In genomic region chr12:113001133-113001474, GRCm38 (mm10) we compare ENCODE assay signal across 8 mouse cellular contexts. TPM values are rescaled to one million over a fixed set of nuclear protein-coding genes. Genes with fewer than 3 reads are reported as not detected.
DNase-seq lines count a peak whose midpoint lies in the region; ATAC-seq and TF ChIP-seq lines count a peak whose summit lies in the region.

No protein-coding gene starts in this region.

- peak overlapping the region; percentile 77 for H3K9ac ChIP-seq in kidney, embryonic 16.5 days (replicated peaks; ENCODE audit: low read length)
- peak overlapping the region; percentile 41 for H3K9ac ChIP-seq in intestine, embryonic 15.5 days

- H3K4me1 ChIP-seq in kidney, embryonic 16.5 days (ENCODE audit: insufficient read depth, low read length) = peaks cover 26% of the 10 kb centered on the region
- peaks cover 2% of the 10 kb centered on the region; the same call in 1 of the 2 replicates for H3K4me1 ChIP-seq in cortical plate, adult 2 months (ENCODE audit: control insufficient read depth, insufficient read depth, low read length)
- H3K4me1 ChIP-seq in intestine, embryonic 15.5 days (replicated peaks) = peaks cover 13% of the 10 kb centered on the region

- peak overlapping the region; percentile 83 for H3K4me2 ChIP-seq in kidney, embryonic 16.5 days (replicated peaks; ENCODE audit: low read depth, low read length)
- peak overlapping the region; percentile 67 for H3K4me2 ChIP-seq in intestine, embryonic 15.5 days (replicated peaks)
- H3K4me2 ChIP-seq in myocyte (ENCODE audit: low read depth) = peak overlapping the region; percentile 98

- peaks cover 10% of the 10 kb centered on the region; the same call in 1 of the 2 replicates for H3K36me3 ChIP-seq in kidney, embryonic 16.5 days (ENCODE audit: insufficient read depth, low read length)
- no peaks in the 10 kb centered on the region for H3K36me3 ChIP-seq in intestine, embryonic 15.5 days
- no peaks in the 10 kb centered on the region for H3K36me3 ChIP-seq in myocyte (ENCODE audit: control insufficient read depth, insufficient read depth)

- H3K4me3 ChIP-seq in kidney, embryonic 16.5 days (ENCODE audit: low read length) = peak overlapping the region; percentile 93
- H3K4me3 ChIP-seq in cortical plate, adult 2 months (ENCODE audit: insufficient read depth, low read length) = peak overlapping the region; percentile 93
- peak overlapping the region; percentile 85 for H3K4me3 ChIP-seq in intestine, embryonic 15.5 days (replicated peaks)
- H3K4me3 ChIP-seq in myocyte = peak overlapping the region; percentile 51

- H3K79me2 ChIP-seq in myocyte (ENCODE audit: control insufficient read depth, insufficient read depth) = peaks cover 40% of the 10 kb centered on the region

- peak overlapping the region; percentile 74 for H3ac ChIP-seq in myocyte (ENCODE audit: control insufficient read depth, insufficient read length)

- H3K27ac ChIP-seq in kidney, embryonic 16.5 days (ENCODE audit: low read length) = peak overlapping the region; percentile 96
- H3K27ac ChIP-seq in cortical plate, adult 2 months (ENCODE audit: insufficient read depth, low read length) = peak overlapping the region; percentile 49
- peak overlapping the region; percentile 77 for H3K27ac ChIP-seq in intestine, embryonic 15.5 days

- WGBS in kidney, embryonic 16.5 days = 3% methylated on average over 5 of the region's 5 CpGs
- 2% methylated on average over 5 of the region's 5 CpGs for WGBS in intestine, embryonic 15.5 days

- TF ChIP-seq CTCF in cortical plate, adult 2 months (IDR thresholded peaks at IDR 0.05; ENCODE audit: extremely low read depth, insufficient read depth, low read length) = no peak

- no peaks in the 10 kb centered on the region for H3K27me3 ChIP-seq in kidney, embryonic 16.5 days (ENCODE audit: insufficient read depth, low read length)
- H3K27me3 ChIP-seq in intestine, embryonic 15.5 days (replicated peaks) = no peaks in the 10 kb centered on the region
- no peaks in the 10 kb centered on the region for H3K27me3 ChIP-seq in myocyte (ENCODE audit: control insufficient read depth, insufficient read depth, insufficient read length)

- no peaks in the 10 kb centered on the region for H3K9me3 ChIP-seq in kidney, embryonic 16.5 days (ENCODE audit: low read length)
- H3K9me3 ChIP-seq in intestine, embryonic 15.5 days = no peaks in the 10 kb centered on the region

- ATAC-seq in kidney, embryonic 16.5 days (ENCODE audit: low FRiP score, low TSS enrichment) = no peak
- no peak for ATAC-seq in intestine, embryonic 15.5 days

- DNase-seq in kidney, postnatal 25 days = no peak
- DNase-seq in frontal cortex, postnatal 36 days (ENCODE audit: low spot score in 2 of 2) = no peak
- DNase-seq in adrenal gland, adult 18-20 months (ENCODE audit: low spot score in 2 of 2) = no peak
- DNase-seq in spleen, postnatal 36 days (ENCODE audit: low spot score in 2 of 2) = no peak

- TF ChIP-seq POLR2A in cortical plate, adult 2 months (IDR thresholded peaks at IDR 0.05; ENCODE audit: extremely low read depth, insufficient read depth, low read length) = peak; percentile 11; the same call in 1 of the 2 replicates
- peak; percentile 55 for TF ChIP-seq POLR2A in myocyte (IDR thresholded peaks at IDR 0.05; ENCODE audit: insufficient read length, low read depth)

TF ChIP-seq in myocyte, 11 proteins besides CTCF, POLR2A, EP300 and RAD21:
- no peak for TF ChIP-seq MYOD1 (IDR thresholded peaks at IDR 0.05; ENCODE audit: control insufficient read depth in 1 of 3, insufficient read length in 2 of 3, low read depth in 2 of 3)

RNA-seq across cellular contexts. Expression of gene Brf1, which starts 0.6 kb away (rescaled TPM):
- polyA plus RNA-seq in kidney, embryonic 16.5 days (2015; fragmentation: Nextera tagmentation; extraction: Ambion mirVana) = 70.1 and 71.5 TPM in 2 replicates
- 38.8 and 39.6 TPM in 2 replicates for polyA plus RNA-seq in cortical plate, adult 2 months (2012; rRNA removed)
- 45.8 and 49.8 TPM in 2 replicates for polyA plus RNA-seq in intestine, embryonic 15.5 days (2015; fragmentation: Nextera tagmentation; extraction: Ambion mirVana)
- polyA plus RNA-seq in myocyte (2012; fragmentation: generic; extraction: Trizol) = 27.9 TPM
- total RNA-seq in adrenal gland, adult 18-20 months (2021) = 10 to 100 TPM; 39.1 to 50.4 TPM

RNA-seq across cellular contexts. Expression of gene Pacs2, which starts 13.2 kb away (rescaled TPM):
- 13.3 and 13.8 TPM in 2 replicates for polyA plus RNA-seq in kidney, embryonic 16.5 days (2015; fragmentation: Nextera tagmentation; extraction: Ambion mirVana)
- 76.3 and 90.3 TPM in 2 replicates for polyA plus RNA-seq in cortical plate, adult 2 months (2012; rRNA removed)
- 11.7 and 12.1 TPM in 2 replicates for polyA plus RNA-seq in intestine, embryonic 15.5 days (2015; fragmentation: Nextera tagmentation; extraction: Ambion mirVana)
- 89.3 TPM for polyA plus RNA-seq in myocyte (2012; fragmentation: generic; extraction: Trizol)
- 10 to 100 TPM; 34.3 to 38.0 TPM for total RNA-seq in adrenal gland, adult 18-20 months (2021)

RNA-seq across cellular contexts. Expression of gene Btbd6, which starts 24.8 kb away (rescaled TPM):
- 29.4 and 30.6 TPM in 2 replicates for polyA plus RNA-seq in kidney, embryonic 16.5 days (2015; fragmentation: Nextera tagmentation; extraction: Ambion mirVana)
- polyA plus RNA-seq in cortical plate, adult 2 months (2012; rRNA removed) = 78.2 and 80.2 TPM in 2 replicates
- polyA plus RNA-seq in intestine, embryonic 15.5 days (2015; fragmentation: Nextera tagmentation; extraction: Ambion mirVana) = 19.5 and 22.4 TPM in 2 replicates
- 16.3 TPM for polyA plus RNA-seq in myocyte (2012; fragmentation: generic; extraction: Trizol)
- 10 to 100 TPM; 14.9 to 15.5 TPM for total RNA-seq in adrenal gland, adult 18-20 months (2021)

RNA-seq across cellular contexts. Expression of gene Nudt14, which starts 59.2 kb away (rescaled TPM):
- 99.1 and 104 TPM in 2 replicates for polyA plus RNA-seq in kidney, embryonic 16.5 days (2015; fragmentation: Nextera tagmentation; extraction: Ambion mirVana)
- 18.2 and 18.9 TPM in 2 replicates for polyA plus RNA-seq in cortical plate, adult 2 months (2012; rRNA removed)
- polyA plus RNA-seq in intestine, embryonic 15.5 days (2015; fragmentation: Nextera tagmentation; extraction: Ambion mirVana) = 91.3 and 94.7 TPM in 2 replicates
- 94.9 TPM for polyA plus RNA-seq in myocyte (2012; fragmentation: generic; extraction: Trizol)
- total RNA-seq in adrenal gland, adult 18-20 months (2021) = 10 to 100 TPM; 30.5 to 31.9 TPM
